Mouse (Mus musculus) E14TG2a.4 (cell line): ENCODE results near the gene Fgf23.
A peak's percentile ranks its signal among the peaks of the same experiment; 100 is the strongest.

Experiments
- H3K27me3 ChIP-seq: 2 replicates; pipeline ENCODE4 v1.6.1; 2014; ENCODE audit warnings: low read length, control low read depth; ENCODE audit not compliant: insufficient read depth
- H3K36me3 ChIP-seq: 2 replicates; pipeline ENCODE4 v1.6.1; 2014; ENCODE audit warnings: low read length, control low read depth; ENCODE audit not compliant: insufficient read depth
- H3K4me1 ChIP-seq: replicated peaks from 2 replicates; pipeline ENCODE4 v1.6.1; 2014; ENCODE audit warnings: low read depth, low read length, control low read depth
- H3K4me3 ChIP-seq: replicated peaks from 2 replicates; pipeline ENCODE4 v1.5.1; 2014; ENCODE audit warnings: mild to moderate bottlenecking, low read length
- H3K9me3 ChIP-seq: 2 replicates; pipeline ENCODE4 v1.6.1; 2014; ENCODE audit warnings: low read length, control low read depth
- CTCF ChIP-seq: conservative IDR thresholded peaks from 2 replicates; pipeline ENCODE4 v1.5.1; 2014; ENCODE audit warnings: low read length
- NANOG ChIP-seq: IDR thresholded peaks from 2 replicates; pipeline ENCODE4 v1.6.1; 2014; ENCODE audit warnings: borderline replicate concordance, low read length, mixed read lengths
- POU5F1 ChIP-seq: IDR thresholded peaks from 2 replicates; pipeline ENCODE4 v1.6.1; 2014; ENCODE audit warnings: low read length, borderline replicate concordance

Gene Fgf23

GRCm38 (mm10) chr6:127129659-127130058 lies 57.0 kb downstream of the Fgf23 start:
- Histone ChIP-seq H3K9me3 (no peaks in the 10 kb centered on the region), H3K4me1 (peaks cover 56% of the 10 kb centered on the region), H3K4me3 (peak overlapping the region; percentile 50; the same call in 1 of the 2 replicates), H3K27me3 (peaks cover 32% of the 10 kb centered on the region), H3K36me3 (peaks cover 32% of the 10 kb centered on the region)
- TF ChIP-seq CTCF: no peak
- TF ChIP-seq NANOG: no peak
- TF ChIP-seq POU5F1: no peak

GRCm38 (mm10) chr6:127130377-127130776 lies 57.7 kb downstream of the Fgf23 start:
- TF ChIP-seq NANOG (peak; percentile 58; the same call in 1 of the 2 replicates), CTCF (no peak)
- Histone ChIP-seq H3K27me3 (peaks cover 38% of the 10 kb centered on the region), H3K9me3 (no peaks in the 10 kb centered on the region), H3K36me3 (peaks cover 38% of the 10 kb centered on the region), H3K4me1 (peaks cover 56% of the 10 kb centered on the region), H3K4me3 (peak overlapping the region; percentile 50)
